Mouse (Mus musculus) CH12.LX (cell line): ENCODE results near the gene Prim1.

Experiments used
- CHD2 ChIP-seq: IDR thresholded peaks from 2 replicates; pipeline ENCODE4 v1.6.1; 2011; ENCODE audit warnings: low read length, improper control_type of control experiment
- CTCF ChIP-seq, 2 experiments: IDR thresholded peaks in 1 of 2; conservative IDR thresholded peaks in 1 of 2; 2 replicates each; pipeline ENCODE4 v1.5.1; 2011 to 2012; ENCODE audit warnings: low read depth in 2 of 2, low read length in 2 of 2, improper control_type of control experiment in 1 of 2, inconsistent platforms in 1 of 2, mild to moderate bottlenecking in 1 of 2, moderate library complexity in 1 of 2
- EP300 ChIP-seq: IDR thresholded peaks from 2 replicates; pipeline ENCODE4 v1.6.1; 2011; ENCODE audit warnings: low read length, improper control_type of control experiment
- JUND ChIP-seq: conservative IDR thresholded peaks from 2 replicates; pipeline ENCODE4 v1.6.1; 2011; ENCODE audit warnings: low read depth, low read length, improper control_type of control experiment
- MAFK ChIP-seq: IDR thresholded peaks from 2 replicates; pipeline ENCODE4 v1.6.1; 2011; ENCODE audit warnings: low read length, improper control_type of control experiment; ENCODE audit not compliant: insufficient replicate concordance
- MXI1 ChIP-seq: IDR thresholded peaks from 2 replicates; pipeline ENCODE4 v1.6.1; 2011; ENCODE audit warnings: mild to moderate bottlenecking, low read depth, low read length, improper control_type of control experiment
- POLR2A ChIP-seq: IDR thresholded peaks from 2 replicates; pipeline ENCODE4 v1.6.1; 2011; ENCODE audit warnings: low read depth, mild to moderate bottlenecking, improper control_type of control experiment, low read length
- POLR2AphosphoS2 ChIP-seq: IDR thresholded peaks from 2 replicates; pipeline ENCODE4 v1.6.1; 2011; ENCODE audit warnings: low read depth, low read length, improper control_type of control experiment
- TBP ChIP-seq: conservative IDR thresholded peaks from 2 replicates; pipeline ENCODE4 v1.6.1; 2011; ENCODE audit warnings: low read depth, low read length, improper control_type of control experiment
- TCF12 ChIP-seq: IDR thresholded peaks from 2 replicates; pipeline ENCODE4 v1.6.1; 2014; ENCODE audit warnings: low read depth, mild to moderate bottlenecking, inconsistent platforms, low read length, improper control_type of control experiment
- USF1 ChIP-seq: IDR thresholded peaks from 2 replicates; pipeline ENCODE4 v1.6.1; 2014; ENCODE audit warnings: low read depth, mild to moderate bottlenecking, inconsistent platforms, low read length, improper control_type of control experiment
- ZC3H11A ChIP-seq: IDR thresholded peaks from 2 replicates; pipeline ENCODE4 v1.6.1; 2012; ENCODE audit warnings: low read depth, mild to moderate bottlenecking, inconsistent platforms, low read length, improper control_type of control experiment
- ZMIZ1 ChIP-seq: IDR thresholded peaks from 2 replicates; pipeline ENCODE4 v1.6.1; 2012; ENCODE audit warnings: low read depth, mild to moderate bottlenecking, inconsistent platforms, low read length, improper control_type of control experiment

GRCm38 (mm10) chr10:127974062-127974461 is 40.9 kb upstream of the Prim1 start:
- TF ChIP-seq TBP: no peak
- TF ChIP-seq MXI1: no peak
- no peak for TF ChIP-seq CTCF (conservative IDR thresholded peaks at IDR 0.05 in 1 of 2, IDR thresholded peaks at IDR 0.05 in 1 of 2; ENCODE audit: low read depth in 2 of 2, low read length in 2 of 2)
- TF ChIP-seq MAFK: no peak
- TF ChIP-seq EP300: no peak
- no peak for TF ChIP-seq CHD2
- TF ChIP-seq POLR2A: no peak
- no peak for TF ChIP-seq ZC3H11A
- TF ChIP-seq ZMIZ1: no peak
- no peak for TF ChIP-seq JUND
- no peak for TF ChIP-seq USF1
- TF ChIP-seq TCF12: no peak
- no peak for TF ChIP-seq POLR2AphosphoS2
